Comparison of ENCODE assay signal across 8 mouse cellular contexts in genomic region chr7:141221249-141222125, GRCm38 (mm10). TPM values are rescaled to one million over a fixed set of nuclear protein-coding genes. Genes with fewer than 3 reads are reported as not detected.
A peak's percentile ranks its signal among the peaks of the same experiment; 100 is the strongest.
DNase-seq lines count a peak whose midpoint lies in the region; ATAC-seq lines count a peak whose summit lies in the region.

No protein-coding gene starts in this region.

- 3% methylated on average over 44 of the region's 44 CpGs for WGBS in intestine, embryonic 14.5 days

- peaks cover 32% of the 10 kb centered on the region for H3K4me1 ChIP-seq in intestine, embryonic 14.5 days (replicated peaks; ENCODE audit: control insufficient read depth, insufficient read depth, low read length)

- intact Hi-C loops in left cerebral cortex, postnatal 14 days (cut with DNase I), result no loop called here

- H3K27me3 ChIP-seq in intestine, embryonic 14.5 days (replicated peaks; ENCODE audit: control insufficient read depth, insufficient read depth, low read length), result no peaks in the 10 kb centered on the region

- peak overlapping the region; percentile 56 for H3K4me2 ChIP-seq in intestine, embryonic 14.5 days (ENCODE audit: low read length)

- peaks cover 19% of the 10 kb centered on the region for H3K36me3 ChIP-seq in intestine, embryonic 14.5 days (ENCODE audit: control insufficient read depth, insufficient read depth, low read length)

- DNase-seq in adrenal gland, adult (ENCODE audit: inconsistent age in 2 of 2, low spot score in 1 of 2), result peak; percentile 99
- DNase-seq in embryo, embryonic 10.5 days (ENCODE audit: low spot score), result peak; percentile 99
- peak; percentile 96 for DNase-seq in gastrocnemius, postnatal 25 days
- DNase-seq in intestine, embryonic 14.5 days (ENCODE audit: low spot score), result peak; percentile 99
- DNase-seq in left cerebral cortex, postnatal 14 days (ENCODE audit: low spot score in 2 of 2), result peak; percentile 92 to 96
- peak; percentile 98 for DNase-seq in mesoderm, embryonic 11.5 days (ENCODE audit: low read depth, low spot score)
- peak; percentile 90 to 93 for DNase-seq in right cerebral cortex, postnatal 36 days (ENCODE audit: low spot score in 2 of 2)
- peak; percentile 99 for DNase-seq in yolk sac, embryonic 10.5 days (ENCODE audit: low spot score)

- H3K4me3 ChIP-seq in intestine, embryonic 14.5 days (ENCODE audit: low read depth, low read length), result peak overlapping the region; percentile 59

- H3K9me3 ChIP-seq in intestine, embryonic 14.5 days (ENCODE audit: control insufficient read depth, low read length), result no peaks in the 10 kb centered on the region

- H3K27ac ChIP-seq in intestine, embryonic 14.5 days (ENCODE audit: low read depth), result peak overlapping the region; percentile 88

- peak overlapping the region; percentile 56 for H3K9ac ChIP-seq in intestine, embryonic 14.5 days (ENCODE audit: low read length)

- peak; percentile 94 for ATAC-seq in intestine, embryonic 14.5 days (replicated peaks; ENCODE audit: low FRiP score, low TSS enrichment, low read depth)

RNA-seq across cellular contexts. Expression of gene Rassf7, which starts 5.8 kb away (rescaled TPM):
- total RNA-seq in gastrocnemius, postnatal 25 days (2021), result 1 to 10 TPM in 1 of 2 experiments, under 1 TPM in 1; 0.38 to 1.1 TPM
- 60.3 and 61.4 TPM in 2 replicates for polyA plus RNA-seq in intestine, embryonic 14.5 days (2014; fragmentation: Nextera tagmentation; extraction: Ambion mirVana)
- total RNA-seq in left cerebral cortex, postnatal 14 days (2021), result under 1 TPM in 1 of 2 experiments, not detected in 1; 0.47 TPM

RNA-seq across cellular contexts. Expression of gene Phrf1, which starts 7.1 kb away (rescaled TPM):
- total RNA-seq in gastrocnemius, postnatal 25 days (2021), result 10 to 100 TPM; 17.3 to 21.4 TPM
- polyA plus RNA-seq in intestine, embryonic 14.5 days (2014; fragmentation: Nextera tagmentation; extraction: Ambion mirVana), result 73.3 and 80.7 TPM in 2 replicates
- 10 to 100 TPM; 65.9 to 66.6 TPM for total RNA-seq in left cerebral cortex, postnatal 14 days (2021)

RNA-seq across cellular contexts. Expression of gene Lmntd2, which starts 7.6 kb away (rescaled TPM):
- not detected for total RNA-seq in gastrocnemius, postnatal 25 days (2021)
- 2.7 and 2.8 TPM in 2 replicates for polyA plus RNA-seq in intestine, embryonic 14.5 days (2014; fragmentation: Nextera tagmentation; extraction: Ambion mirVana)
- total RNA-seq in left cerebral cortex, postnatal 14 days (2021), result not detected

RNA-seq across cellular contexts. Expression of gene Lrrc56, which starts 27.5 kb away (rescaled TPM):
- total RNA-seq in gastrocnemius, postnatal 25 days (2021), result 1 to 10 TPM; 1.4 to 2.5 TPM
- 3.9 and 4.9 TPM in 2 replicates for polyA plus RNA-seq in intestine, embryonic 14.5 days (2014; fragmentation: Nextera tagmentation; extraction: Ambion mirVana)
- 1 to 10 TPM; 3.6 to 4.5 TPM for total RNA-seq in left cerebral cortex, postnatal 14 days (2021)

RNA-seq across cellular contexts. Expression of gene Hras, which starts 27.7 kb away (rescaled TPM):
- 100 to 1,000 TPM; 150 TPM for total RNA-seq in gastrocnemius, postnatal 25 days (2021)
- 72.6 and 96.6 TPM in 2 replicates for polyA plus RNA-seq in intestine, embryonic 14.5 days (2014; fragmentation: Nextera tagmentation; extraction: Ambion mirVana)
- total RNA-seq in left cerebral cortex, postnatal 14 days (2021), result 100 to 1,000 TPM; 249 to 272 TPM

Comparison
In these comparisons a context has a peak if more than half of its experiments do, and no peak if none do; other contexts are left out.
1. Peak in every context shown above with its lines: DNase-seq, ATAC-seq, H3K4me3 ChIP-seq and H3K27ac ChIP-seq.